Mouse (Mus musculus) liver, postnatal 0 days (tissue): Measurements from ENCODE around the gene Cdk17. TPM values are rescaled to one million over a fixed set of nuclear protein-coding genes. Genes with fewer than 3 reads are reported as not detected.

Experiments
- ATAC-seq: fragments of 200-750 bp; cut with Nextera tagmentation; 2 replicates; pipeline ENCODE4 v1.8.0; 2017; ENCODE audit warnings: mild to moderate bottlenecking, moderate library complexity
- DNase-seq: peaks from one replicate; pipeline ENCODE4 v3.0.0-alpha.2; 2016
- H3K27ac ChIP-seq: fragments of 300-500 bp; sonication (generic); 2 replicates; pipeline ENCODE4 v1.5.1; 2014; ENCODE audit warnings: antibody characterized with exemption, moderate library complexity, mild to moderate bottlenecking, low read depth
- H3K27me3 ChIP-seq: fragments of 300-500 bp; sonication (generic); 2 replicates; pipeline ENCODE4 v1.6.1; 2014; ENCODE audit warnings: low read length, control low read depth, mixed read lengths; ENCODE audit not compliant: insufficient read depth
- H3K36me3 ChIP-seq: fragments of 300-500 bp; sonication (generic); replicated peaks from 2 replicates; pipeline ENCODE4 v1.6.1; 2014; ENCODE audit warnings: mild to moderate bottlenecking, control low read depth, low read length, moderate library complexity, mixed read lengths; ENCODE audit not compliant: insufficient read depth
- H3K4me1 ChIP-seq: fragments of 300-500 bp; sonication (generic); 2 replicates; pipeline ENCODE4 v1.6.1; 2014; ENCODE audit warnings: antibody characterized with exemption, mild to moderate bottlenecking, control low read depth; ENCODE audit not compliant: insufficient read depth
- H3K4me2 ChIP-seq: fragments of 300-500 bp; sonication (generic); 2 replicates; pipeline ENCODE4 v1.6.1; 2014; ENCODE audit warnings: low read depth, mild to moderate bottlenecking, low read length, moderate library complexity, mixed read lengths
- H3K4me3 ChIP-seq: fragments of 300-500 bp; sonication (generic); 2 replicates; pipeline ENCODE4 v1.5.1; 2014; ENCODE audit warnings: low read depth, low read length
- H3K9ac ChIP-seq: fragments of 300-500 bp; sonication (generic); replicated peaks from 2 replicates; pipeline ENCODE4 v1.6.1; 2014; ENCODE audit warnings: mild to moderate bottlenecking, moderate library complexity
- H3K9me3 ChIP-seq: fragments of 300-500 bp; sonication (generic); 2 replicates; pipeline ENCODE4 v1.6.1; 2016; ENCODE audit warnings: mild to moderate bottlenecking, control low read depth, low read length, mixed read lengths
- CTCF ChIP-seq: sonication (generic); IDR thresholded peaks from 2 replicates; pipeline ENCODE4 v1.5.1; 2016; ENCODE audit warnings: antibody characterized with exemption, low read depth
- EP300 ChIP-seq: IDR thresholded peaks from 2 replicates; pipeline ENCODE4 v1.6.1; 2016; ENCODE audit warnings: antibody characterized with exemption, low read depth, mild to moderate bottlenecking
- WGBS: fragments of 180-500 bp; shearing (Covaris S2); extraction: QIAGEN DNeasy Blood & Tissue Kit; methylation state at CpG from one replicate; pipeline ENCODE4 v1.1.7; 2014; ENCODE audit not compliant: insufficient replicate concordance; 5-methylcytosine and 5-hydroxymethylcytosine counted together
- polyA plus RNA-seq: library from polyadenylated mRNA; unstranded; fragments of >200 nt; fragmentation: Nextera tagmentation; extraction: Ambion mirVana; gene quantifications from 2 replicates; pipeline ENCODE4 v1.2.1, GENCODE M21; 2015

The Cdk17 gene
- polyA plus RNA-seq, 1 experiment from 2014 or later, result 7.4 TPM

- no peaks in the 10 kb centered on the region for H3K9me3 ChIP-seq
- no peak overlapping the region for H3K9ac ChIP-seq
- DNase-seq (no peak), ATAC-seq (no peak)
- H3K27ac ChIP-seq, result 0 out of 2 replicates have a peak overlapping the region, but pooled peaks have one; percentile 7
- no peak overlapping the region for H3K4me2 ChIP-seq
- no peaks in the 10 kb centered on the region for H3K27me3 ChIP-seq
- no peak for TF ChIP-seq EP300
- no peak for TF ChIP-seq CTCF
- H3K4me1 ChIP-seq, result peaks cover 31% of the 10 kb centered on the region
- 30% methylated on average over 4 of the region's 4 CpGs for WGBS
- no peaks in the 10 kb centered on the region for H3K36me3 ChIP-seq
- no peak overlapping the region for H3K4me3 ChIP-seq
Measured at GRCm38 (mm10) chr10:93140778-93141177, 19.9 kb upstream of the Cdk17 start.

- peaks cover 32% of the 10 kb centered on the region for H3K4me1 ChIP-seq
Measured at GRCm38 (mm10) chr10:93142600-93143284, 17.9 kb upstream of the Cdk17 start.

GRCm38 (mm10) chr10:93143285-93143985 lies 17.2 kb upstream of the Cdk17 start:
- WGBS, result 13% methylated on average over 18 of the region's 18 CpGs
- Histone ChIP-seq H3K27me3 (no peaks in the 10 kb centered on the region), H3K4me2 (peak overlapping the region; percentile 70), H3K9me3 (no peaks in the 10 kb centered on the region), H3K4me1 (peaks cover 32% of the 10 kb centered on the region), H3K27ac (peak overlapping the region; percentile 85), H3K36me3 (no peaks in the 10 kb centered on the region), H3K9ac (peak overlapping the region; percentile 62), H3K4me3 (peak overlapping the region; percentile 51)
- DNase-seq (peak; percentile 65), ATAC-seq (peak; percentile 93)
- TF ChIP-seq EP300 (peak; percentile 98), CTCF (no peak)

More at GRCm38 (mm10) chr10:93142600-93143284, 17.9 kb upstream of the Cdk17 start:
- TF ChIP-seq CTCF (no peak), EP300 (no peak)
- H3K9ac ChIP-seq, result peak overlapping the region; percentile 62
- H3K9me3 ChIP-seq, result no peaks in the 10 kb centered on the region
- peak overlapping the region; percentile 85 for H3K27ac ChIP-seq
- H3K4me3 ChIP-seq, result peak overlapping the region; percentile 51
- no peaks in the 10 kb centered on the region for H3K36me3 ChIP-seq
- H3K27me3 ChIP-seq, result no peaks in the 10 kb centered on the region
- H3K4me2 ChIP-seq, result peak overlapping the region; percentile 70
- DNase-seq (no peak), ATAC-seq (no peak)
- 23% methylated on average over 8 of the region's 8 CpGs for WGBS

- H3K9ac ChIP-seq, result peak overlapping the region; percentile 62; the same call in 1 of the 2 replicates
Measured at GRCm38 (mm10) chr10:93143986-93144314, 16.7 kb upstream of the Cdk17 start.

GRCm38 (mm10) chr10:93144579-93144978 lies 16.1 kb upstream of the Cdk17 start:
- H3K4me3 ChIP-seq, result no peak overlapping the region
- no peak overlapping the region; the same call in 1 of the 2 replicates for H3K9ac ChIP-seq
- ATAC-seq (no peak), DNase-seq (no peak)
- 28% methylated on average over 1 of the region's 1 CpGs for WGBS
- no peaks in the 10 kb centered on the region for H3K36me3 ChIP-seq
- TF ChIP-seq EP300, result peak; percentile 43
- no peak for TF ChIP-seq CTCF
- no peaks in the 10 kb centered on the region for H3K27me3 ChIP-seq
- peak overlapping the region; percentile 85 for H3K27ac ChIP-seq
- H3K4me2 ChIP-seq, result peak overlapping the region; percentile 70
- H3K9me3 ChIP-seq, result no peaks in the 10 kb centered on the region
- peaks cover 32% of the 10 kb centered on the region for H3K4me1 ChIP-seq

More at GRCm38 (mm10) chr10:93143986-93144314, 16.7 kb upstream of the Cdk17 start:
- ATAC-seq (no peak), DNase-seq (no peak)
- H3K27me3 ChIP-seq, result no peaks in the 10 kb centered on the region
- H3K27ac ChIP-seq, result peak overlapping the region; percentile 85
- H3K4me1 ChIP-seq, result peaks cover 32% of the 10 kb centered on the region
- WGBS, result 33% methylated on average over 6 of the region's 6 CpGs
- H3K4me2 ChIP-seq, result peak overlapping the region; percentile 70
- H3K4me3 ChIP-seq, result peak overlapping the region; percentile 51
- no peaks in the 10 kb centered on the region for H3K36me3 ChIP-seq
- no peaks in the 10 kb centered on the region for H3K9me3 ChIP-seq
- TF ChIP-seq CTCF (no peak), EP300 (no peak)

- no peak overlapping the region for H3K9ac ChIP-seq
- H3K27ac ChIP-seq, result peak overlapping the region; percentile 85; the same call in 1 of the 2 replicates
- no peaks in the 10 kb centered on the region for H3K9me3 ChIP-seq
- DNase-seq (peak; percentile 75), ATAC-seq (peak; percentile 50)
- no peaks in the 10 kb centered on the region for H3K36me3 ChIP-seq
- H3K4me2 ChIP-seq, result peak overlapping the region; percentile 70
- TF ChIP-seq CTCF (no peak), EP300 (0 out of 2 replicates have a peak, but pooled peaks have one; percentile 34)
- 31% methylated on average over 10 of the region's 10 CpGs for WGBS
- H3K4me1 ChIP-seq, result peaks cover 32% of the 10 kb centered on the region
- no peaks in the 10 kb centered on the region for H3K27me3 ChIP-seq
- no peak overlapping the region for H3K4me3 ChIP-seq
Measured at GRCm38 (mm10) chr10:93145088-93145487, 15.6 kb upstream of the Cdk17 start.
